Mouse (Mus musculus) MEL (cell line): ENCODE measurements around the gene Serinc2.

Experiments
- CTCF ChIP-seq, 3 experiments: IDR thresholded peaks in 2 of 3; conservative IDR thresholded peaks in 1 of 3; 2 replicates each; pipeline ENCODE4 v1.5.1; 2011 to 2012; ENCODE audit warnings: low read length in 3 of 3, low read depth in 2 of 3, mild to moderate bottlenecking in 2 of 3, improper control_type of control experiment in 1 of 3, inconsistent platforms in 1 of 3, mixed read lengths in 1 of 3, moderate library complexity in 1 of 3; ENCODE audit not compliant: control insufficient read depth in 1 of 3, insufficient read depth in 1 of 3, poor library complexity in 1 of 3, severe bottlenecking in 1 of 3
- E2F4 ChIP-seq: IDR thresholded peaks from 2 replicates; pipeline ENCODE4 v1.6.1; 2011; ENCODE audit warnings: low read depth, low read length, improper control_type of control experiment, borderline replicate concordance
- ELF1 ChIP-seq: IDR thresholded peaks from 2 replicates; pipeline ENCODE4 v1.6.1; 2014; ENCODE audit warnings: low read depth, mild to moderate bottlenecking, inconsistent platforms, low read length, improper control_type of control experiment, moderate library complexity
- EP300 ChIP-seq, 2 experiments: IDR thresholded peaks; 2 replicates each; pipeline ENCODE4 v1.6.1; 2011; ENCODE audit warnings: improper control_type of control experiment in 2 of 2, low read length in 2 of 2, low read depth in 1 of 2, mild to moderate bottlenecking in 1 of 2
- ETS1 ChIP-seq: IDR thresholded peaks from 2 replicates; pipeline ENCODE4 v1.6.1; 2012; ENCODE audit warnings: low read depth, mild to moderate bottlenecking, inconsistent platforms, low read length, improper control_type of control experiment, moderate library complexity
- MAX ChIP-seq: IDR thresholded peaks from 2 replicates; pipeline ENCODE4 v1.6.1; 2011; ENCODE audit warnings: low read length, improper control_type of control experiment
- MYC ChIP-seq: IDR thresholded peaks from 2 replicates; pipeline ENCODE4 v1.6.1; 2011; ENCODE audit warnings: low read depth, mild to moderate bottlenecking, low read length, improper control_type of control experiment, moderate library complexity
- POLR2A ChIP-seq, 2 experiments: IDR thresholded peaks; 2 replicates each; pipeline ENCODE4 v1.6.1; 2011 to 2012; ENCODE audit warnings: low read length in 2 of 2, mild to moderate bottlenecking in 2 of 2, control low read depth in 1 of 2, improper control_type of control experiment in 1 of 2, low read depth in 1 of 2, moderate library complexity in 1 of 2; ENCODE audit not compliant: control insufficient read depth in 1 of 2, insufficient read depth in 1 of 2, poor library complexity in 1 of 2
- POLR2AphosphoS2 ChIP-seq: IDR thresholded peaks from 2 replicates; pipeline ENCODE4 v1.6.1; 2011; ENCODE audit warnings: low read length, improper control_type of control experiment
- SMC3 ChIP-seq: IDR thresholded peaks from 2 replicates; pipeline ENCODE4 v1.6.1; 2011; ENCODE audit warnings: low read depth, low read length, improper control_type of control experiment
- TCF12 ChIP-seq: IDR thresholded peaks from 2 replicates; pipeline ENCODE4 v1.6.1; 2014; ENCODE audit warnings: low read depth, mild to moderate bottlenecking, inconsistent platforms, low read length, improper control_type of control experiment, moderate library complexity
- USF1 ChIP-seq: IDR thresholded peaks from 2 replicates; pipeline ENCODE4 v1.6.1; 2014; ENCODE audit warnings: low read depth, mild to moderate bottlenecking, inconsistent platforms, low read length, improper control_type of control experiment, moderate library complexity
- ZKSCAN1 ChIP-seq: IDR thresholded peaks from 2 replicates; pipeline ENCODE4 v1.6.1; 2012; ENCODE audit warnings: low read depth, mild to moderate bottlenecking, inconsistent platforms, low read length, improper control_type of control experiment, moderate library complexity

GRCm38 (mm10) chr4:130242956-130243355, 36.0 kb downstream of the Serinc2 start:
- TF ChIP-seq EP300 (IDR thresholded peaks at IDR 0.05; ENCODE audit: low read depth in 1 of 2, low read length in 2 of 2) (no peak), TCF12 (no peak), MAX (no peak), CTCF (IDR thresholded peaks at IDR 0.05 in 2 of 3, conservative IDR thresholded peaks at IDR 0.05 in 1 of 3; ENCODE audit: control insufficient read depth in 1 of 3, insufficient read depth in 1 of 3, low read depth in 2 of 3, low read length in 3 of 3, poor library complexity in 1 of 3, severe bottlenecking in 1 of 3) (no peak), POLR2AphosphoS2 (no peak), POLR2A (IDR thresholded peaks at IDR 0.05; ENCODE audit: control insufficient read depth in 1 of 2, insufficient read depth in 1 of 2, low read depth in 1 of 2, low read length in 2 of 2, poor library complexity in 1 of 2) (no peak), MYC (no peak), ZKSCAN1 (no peak), E2F4 (no peak), ETS1 (no peak), SMC3 (no peak), ELF1 (no peak), USF1 (no peak)
